Mouse (Mus musculus) erythroblast, embryonic 14.5 days (primary cell): ENCODE data around the gene Rara.

Experiments
- GATA1 ChIP-seq: IDR thresholded peaks from 2 replicates; pipeline ENCODE4 v1.6.1; 2012; ENCODE audit warnings: low read length, inconsistent platforms, mixed read lengths
- TAL1 ChIP-seq: IDR thresholded peaks from 3 replicates; pipeline ENCODE4 v1.6.1; 2012; ENCODE audit warnings: low read length, inconsistent platforms, mixed read lengths

- TF ChIP-seq GATA1: no peak
- no peak for TF ChIP-seq TAL1
These were observed 10.1 kb upstream of the Rara start for GRCm38 (mm10) chr11:98917428-98918005.
